Mouse (Mus musculus) right cerebral cortex, postnatal 14 days (tissue): Measurements from ENCODE around the gene Fcnb.
A peak's percentile ranks its signal among the peaks of the same experiment; 100 is the strongest.

Experiments
- DNase-seq: peaks from one replicate; pipeline ENCODE4 v3.0.0; 2022

The Fcnb gene

DNA sequence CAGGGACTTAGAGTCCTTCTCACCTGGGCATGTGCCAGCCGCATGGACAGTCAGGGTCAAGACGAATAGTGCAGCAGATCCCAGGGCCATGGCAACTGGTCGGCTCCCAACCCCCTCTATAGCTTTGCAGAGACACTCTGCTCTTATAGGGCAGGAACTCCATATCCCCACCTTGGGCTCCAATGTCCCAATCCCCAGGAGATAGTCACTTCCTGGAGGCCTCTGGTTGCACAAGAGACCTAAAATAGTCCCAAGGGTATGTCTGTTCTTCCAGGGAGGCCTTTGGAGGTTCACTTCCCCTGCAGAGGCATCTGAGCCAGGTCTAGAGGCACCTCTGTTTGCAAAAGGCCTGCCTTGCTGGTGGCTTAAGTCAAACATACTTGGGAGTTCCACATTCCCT lies at the start of gene Fcnb:
Gene Fcnb, minus strand, starts transcription at position 118 of the 400 bp plus-strand sequence.
- no peak for DNase-seq

DNA sequence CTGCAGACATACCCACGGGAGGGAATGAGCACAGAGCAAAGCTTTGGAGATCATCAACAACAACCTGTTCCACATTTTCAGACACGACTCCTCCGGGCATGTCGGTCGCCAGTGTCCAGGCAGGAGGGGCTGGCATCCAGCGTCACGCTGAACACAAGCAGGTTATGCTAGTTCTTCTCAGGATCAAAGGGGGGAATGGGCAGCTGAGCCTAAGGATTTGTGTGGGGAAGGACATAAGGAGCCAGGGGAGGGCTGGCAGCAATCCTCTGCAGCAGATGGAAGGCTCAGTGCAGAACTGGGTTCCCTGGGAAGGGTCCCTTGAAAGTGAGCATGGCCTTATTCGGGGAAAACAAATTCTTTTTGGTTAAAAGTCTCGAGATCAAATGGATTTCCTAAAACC lies 49.1 kb upstream of the Fcnb start:
- no peak for DNase-seq

DNA sequence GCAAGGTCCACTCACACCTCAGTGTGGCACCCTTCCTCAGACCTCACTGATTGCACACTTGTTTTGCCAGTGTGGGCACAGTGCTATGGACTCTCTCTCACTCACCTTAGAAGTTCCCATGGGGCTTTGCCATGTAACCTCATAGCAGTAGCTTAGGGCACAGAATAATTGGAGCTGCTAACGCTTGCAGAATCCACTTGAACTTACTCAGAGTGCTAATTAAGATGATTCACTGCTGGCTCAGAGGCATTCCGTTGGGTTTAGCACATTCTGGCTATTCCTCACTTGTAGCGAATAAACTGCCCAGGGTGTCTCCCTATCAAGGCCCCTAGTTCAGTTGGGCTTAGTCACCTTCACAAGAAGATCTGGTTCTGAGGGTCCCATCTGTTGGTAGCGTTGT lies 47.4 kb upstream of the Fcnb start:
- no peak for DNase-seq

DNA sequence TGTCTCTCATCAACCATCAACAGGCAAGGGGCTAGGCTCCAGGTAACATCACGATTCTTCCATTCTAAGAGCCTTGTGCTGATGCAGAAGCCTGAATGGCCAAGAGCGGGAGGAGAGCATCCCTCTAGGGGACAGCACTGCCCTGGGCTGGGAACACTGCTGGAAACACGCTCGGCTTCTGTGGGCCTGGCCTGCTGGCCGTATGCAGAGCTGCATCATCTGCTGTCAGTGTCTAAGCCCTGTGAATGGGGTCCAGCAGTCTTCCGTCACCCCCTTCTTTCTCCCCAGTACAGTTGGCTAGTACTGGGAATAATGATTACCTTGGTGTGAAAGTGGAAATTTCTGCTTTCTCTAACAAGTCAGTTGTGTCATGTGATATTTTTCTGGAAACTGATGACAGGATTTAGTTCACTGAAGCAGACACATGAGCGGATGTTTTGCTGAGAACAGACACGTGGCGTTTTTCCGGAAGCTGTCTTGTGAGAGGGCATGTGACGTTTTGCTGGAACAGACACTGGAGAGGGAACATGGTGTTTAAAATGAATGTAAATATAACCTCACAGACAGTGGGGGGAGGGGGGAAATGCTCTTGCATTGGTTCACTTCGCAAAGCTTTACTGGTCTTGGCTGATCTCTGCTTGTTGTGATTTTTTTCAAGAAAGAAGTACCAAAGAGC lies 42.2 kb upstream of the Fcnb start:
- no peak for DNase-seq

DNA sequence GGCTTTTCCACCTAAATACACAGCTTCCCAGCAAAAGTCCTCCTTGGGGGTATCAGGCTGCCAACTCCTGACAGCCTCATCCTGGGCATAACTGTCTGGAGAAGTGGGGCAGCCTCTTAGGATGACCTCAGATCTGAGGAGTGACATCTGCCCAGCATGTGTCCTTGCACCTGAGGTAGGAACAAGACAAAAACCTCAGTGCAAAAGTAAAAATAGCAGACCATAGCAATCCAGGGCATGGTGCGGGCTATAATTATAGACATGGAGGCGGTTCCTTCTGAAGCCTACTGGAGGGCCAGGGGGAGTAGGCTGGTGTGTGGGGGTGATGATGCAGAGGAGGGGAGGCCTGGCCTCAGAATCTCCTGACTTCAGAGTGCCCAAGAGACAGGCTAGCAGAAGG lies 39.2 kb upstream of the Fcnb start:
- no peak for DNase-seq

DNA sequence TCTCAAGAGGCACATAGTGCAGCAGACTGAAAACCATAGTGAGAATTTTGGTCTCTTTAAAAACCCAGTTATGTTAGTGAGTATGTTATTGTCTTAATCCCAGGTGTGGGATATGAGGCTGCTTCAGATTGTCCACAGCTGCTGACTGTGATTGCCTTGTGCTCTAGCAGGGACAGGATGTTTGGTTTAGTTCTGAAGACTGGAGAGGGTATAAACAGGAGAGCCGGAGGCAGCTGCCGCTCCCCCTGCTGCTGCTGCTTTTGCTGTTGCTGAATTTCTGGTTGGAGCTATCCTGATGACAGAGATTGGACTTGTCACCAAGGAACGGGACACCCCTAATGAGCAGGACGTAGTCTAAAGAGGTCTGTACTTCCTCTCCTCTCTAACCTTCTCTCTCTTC lies 36.6 kb upstream of the Fcnb start:
- no peak for DNase-seq

DNA sequence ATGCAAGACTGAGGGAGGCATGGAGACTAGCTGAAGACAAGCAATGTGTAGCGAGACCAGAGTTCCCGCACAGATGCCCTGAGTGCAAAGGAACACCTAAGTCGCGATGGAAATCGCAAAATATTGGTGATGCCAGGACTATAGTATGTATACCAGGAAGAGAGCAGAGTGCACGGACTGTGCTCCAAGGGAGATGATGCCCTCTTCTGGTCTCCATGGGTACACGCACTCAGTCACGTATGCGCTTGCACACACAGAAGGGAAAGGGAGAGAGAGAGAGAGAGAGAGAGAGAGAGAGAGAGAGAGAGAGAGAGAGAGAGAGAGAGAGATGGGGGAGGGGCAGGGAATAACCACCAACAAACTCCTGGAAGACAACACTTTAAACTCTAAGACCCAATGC lies 35.7 kb upstream of the Fcnb start:
- no peak for DNase-seq

DNA sequence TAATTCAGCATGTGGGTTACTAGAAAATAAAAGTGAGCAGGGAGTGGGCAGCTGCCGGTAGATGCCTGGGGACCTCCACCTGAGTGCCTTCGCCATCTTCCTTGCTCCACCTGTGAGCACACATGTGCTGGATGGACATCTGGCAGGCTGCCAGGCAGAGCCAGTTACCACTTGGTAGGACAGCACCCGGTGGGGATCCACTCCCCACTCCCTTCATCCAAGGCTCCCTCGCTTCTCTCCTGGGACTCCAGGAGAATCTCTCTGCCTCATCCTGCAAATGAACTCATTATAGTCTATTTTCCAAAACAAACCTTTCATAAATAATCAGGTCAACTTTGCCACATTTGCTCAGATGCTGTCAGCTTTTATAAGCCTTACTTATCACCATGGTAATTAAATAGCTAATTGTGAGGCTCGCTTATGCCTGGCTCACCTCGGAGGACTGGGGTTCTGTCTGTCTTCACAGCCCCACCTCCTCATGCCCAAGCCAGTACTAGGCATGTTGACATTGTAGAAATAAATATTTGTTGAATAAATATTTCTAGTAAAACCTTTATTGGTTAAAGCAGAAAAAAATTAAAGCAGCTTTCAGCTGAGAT lies 33.9 kb upstream of the Fcnb start:
- DNase-seq, result peak; percentile 29

DNA sequence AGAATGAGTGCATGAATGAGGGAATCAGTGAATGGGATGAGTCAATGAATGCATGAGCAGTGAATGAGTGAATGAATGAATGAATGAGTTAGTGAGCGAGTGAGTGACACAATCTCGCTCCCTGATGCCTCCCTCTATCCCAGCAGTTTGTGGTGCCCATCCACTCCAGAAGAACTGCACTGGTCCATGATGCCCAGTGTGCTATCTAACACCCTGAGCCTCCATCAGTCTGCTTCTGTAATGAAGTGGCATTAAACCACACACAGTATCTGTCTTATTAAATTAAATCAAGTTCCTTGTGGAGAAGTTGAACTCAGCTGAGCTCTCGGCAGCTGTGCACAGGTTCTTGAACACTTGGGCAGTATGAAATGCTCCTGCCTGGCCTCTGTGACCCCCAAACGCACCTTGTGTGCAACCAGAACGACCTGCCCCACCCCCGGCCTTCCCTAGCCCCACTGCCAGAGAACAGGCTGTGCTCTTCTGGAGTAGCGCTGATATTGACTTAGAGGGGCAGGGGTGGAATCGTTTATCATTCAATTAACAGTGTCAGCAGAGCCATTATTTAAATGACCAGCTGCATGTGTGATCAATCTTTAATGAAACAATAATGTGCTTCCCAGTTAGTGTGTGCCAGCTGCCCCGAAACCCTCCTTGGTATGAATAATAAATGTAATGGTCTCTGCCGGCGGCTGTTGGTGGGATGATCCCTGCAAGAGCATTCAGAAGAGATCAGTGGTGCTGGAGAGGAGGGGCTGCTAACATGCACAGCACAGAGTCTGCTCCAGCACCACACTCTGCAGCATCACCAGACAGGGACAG lies 33.0 kb upstream of the Fcnb start:
- no peak for DNase-seq

DNA sequence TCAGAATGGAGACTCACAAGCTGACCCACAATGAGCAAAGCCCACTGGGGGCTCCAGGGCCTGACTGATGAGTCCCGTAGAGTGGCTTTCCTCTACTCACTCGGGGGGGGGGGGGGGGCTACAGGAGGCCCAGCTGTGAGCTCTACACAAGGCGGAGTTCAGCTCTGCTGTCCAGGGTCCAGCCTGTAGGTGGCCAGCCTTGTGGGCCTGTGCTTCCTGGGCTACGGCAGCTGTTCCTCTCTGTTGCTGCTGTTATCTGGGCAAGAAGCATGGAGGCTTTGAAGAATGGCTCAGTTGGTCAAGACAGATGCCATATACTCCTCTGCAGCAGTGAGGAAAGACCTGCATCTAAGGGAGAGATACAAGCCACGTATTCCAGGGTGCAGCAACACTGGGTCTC lies 24.1 kb upstream of the Fcnb start:
- no peak for DNase-seq

DNA sequence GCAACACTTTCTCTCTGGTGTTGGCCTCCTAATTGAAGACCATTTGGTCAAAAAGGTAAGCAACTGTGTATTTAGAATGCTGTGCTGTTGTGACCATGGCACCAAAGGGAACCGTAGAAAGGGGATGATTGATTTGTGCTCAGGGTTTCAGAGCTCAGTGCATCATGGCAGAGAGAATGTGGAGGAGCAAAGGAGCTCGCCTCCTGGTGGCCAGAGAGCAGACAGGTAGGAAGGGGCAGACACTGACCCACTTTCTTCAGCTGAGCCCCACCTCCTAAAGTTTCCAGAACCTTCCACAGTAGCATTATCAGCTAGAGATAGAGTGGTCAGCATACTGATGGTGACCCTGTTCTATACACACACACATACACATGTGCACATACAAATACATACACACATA lies 21.3 kb upstream of the Fcnb start:
- no peak for DNase-seq

DNA sequence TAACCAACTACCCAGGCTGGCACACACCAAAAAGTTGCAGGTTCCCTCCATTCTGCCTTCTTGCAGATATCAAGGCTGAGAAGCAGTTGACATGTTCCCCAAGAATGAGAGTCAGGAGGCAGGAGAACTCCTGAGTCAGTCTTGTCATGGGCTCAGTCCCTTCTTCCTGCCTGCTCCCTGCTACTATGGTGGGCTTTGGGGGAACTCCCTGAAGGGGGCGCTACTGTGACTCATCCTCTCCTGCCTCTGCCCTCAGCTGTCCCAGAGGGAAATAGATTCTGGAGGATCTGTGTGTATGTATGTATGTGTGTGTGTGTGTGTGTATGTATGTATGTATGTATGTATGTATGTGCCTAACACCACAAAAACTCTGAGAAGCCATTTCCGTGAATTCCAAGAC lies 19.0 kb upstream of the Fcnb start:
- no peak for DNase-seq

DNA sequence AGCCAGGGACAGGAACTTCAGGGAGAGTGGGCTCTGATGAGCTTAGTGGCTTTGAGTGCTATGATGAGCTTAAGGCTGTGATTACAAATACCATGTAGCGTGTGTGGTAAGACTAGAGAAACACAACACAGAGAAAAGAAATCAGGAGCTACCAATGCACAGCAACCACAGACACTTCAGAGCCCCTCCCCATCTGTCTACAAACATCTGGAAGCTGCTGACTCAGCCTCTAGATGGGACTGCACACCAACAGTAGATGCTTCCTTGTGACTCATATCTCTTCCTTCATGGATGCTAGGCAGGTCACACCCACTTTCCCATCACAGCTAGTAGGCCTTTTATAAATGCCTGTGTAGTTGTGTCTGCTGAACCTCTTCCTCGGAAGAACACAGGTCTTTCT lies 17.2 kb upstream of the Fcnb start:
- DNase-seq, result no peak

DNA sequence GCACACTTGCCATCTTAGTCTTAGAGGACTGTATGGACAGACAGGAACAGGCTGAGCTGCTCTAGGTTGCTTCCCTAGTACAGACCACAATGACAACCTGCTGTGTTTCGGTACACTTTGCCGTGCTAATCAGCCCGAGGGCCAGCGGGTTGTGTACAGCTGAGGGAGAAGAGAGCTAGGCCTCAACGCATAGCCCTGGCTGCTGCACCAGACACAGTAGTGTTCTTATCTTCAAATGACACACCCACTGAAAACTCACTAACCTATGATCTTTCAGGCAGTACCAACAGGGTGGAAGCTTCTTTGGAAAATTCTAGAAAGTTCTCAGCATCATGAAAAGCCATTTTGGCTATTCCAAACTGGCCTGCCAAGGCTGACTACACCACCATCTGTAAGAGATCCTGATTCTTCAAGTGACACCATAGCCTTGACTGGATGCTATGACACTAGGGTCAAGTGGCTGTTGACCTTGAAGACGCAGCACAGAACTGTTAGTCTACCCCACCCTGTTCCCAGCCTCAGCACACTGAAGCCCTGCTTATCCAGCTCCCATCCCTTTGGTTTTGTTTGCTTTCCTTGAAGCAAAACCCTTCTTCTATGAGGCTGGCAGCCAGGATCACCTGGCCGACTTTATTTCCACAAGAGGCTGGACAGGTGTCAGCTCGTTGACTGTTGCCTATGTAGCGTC lies 16.3 kb upstream of the Fcnb start:
- DNase-seq, result no peak

DNA sequence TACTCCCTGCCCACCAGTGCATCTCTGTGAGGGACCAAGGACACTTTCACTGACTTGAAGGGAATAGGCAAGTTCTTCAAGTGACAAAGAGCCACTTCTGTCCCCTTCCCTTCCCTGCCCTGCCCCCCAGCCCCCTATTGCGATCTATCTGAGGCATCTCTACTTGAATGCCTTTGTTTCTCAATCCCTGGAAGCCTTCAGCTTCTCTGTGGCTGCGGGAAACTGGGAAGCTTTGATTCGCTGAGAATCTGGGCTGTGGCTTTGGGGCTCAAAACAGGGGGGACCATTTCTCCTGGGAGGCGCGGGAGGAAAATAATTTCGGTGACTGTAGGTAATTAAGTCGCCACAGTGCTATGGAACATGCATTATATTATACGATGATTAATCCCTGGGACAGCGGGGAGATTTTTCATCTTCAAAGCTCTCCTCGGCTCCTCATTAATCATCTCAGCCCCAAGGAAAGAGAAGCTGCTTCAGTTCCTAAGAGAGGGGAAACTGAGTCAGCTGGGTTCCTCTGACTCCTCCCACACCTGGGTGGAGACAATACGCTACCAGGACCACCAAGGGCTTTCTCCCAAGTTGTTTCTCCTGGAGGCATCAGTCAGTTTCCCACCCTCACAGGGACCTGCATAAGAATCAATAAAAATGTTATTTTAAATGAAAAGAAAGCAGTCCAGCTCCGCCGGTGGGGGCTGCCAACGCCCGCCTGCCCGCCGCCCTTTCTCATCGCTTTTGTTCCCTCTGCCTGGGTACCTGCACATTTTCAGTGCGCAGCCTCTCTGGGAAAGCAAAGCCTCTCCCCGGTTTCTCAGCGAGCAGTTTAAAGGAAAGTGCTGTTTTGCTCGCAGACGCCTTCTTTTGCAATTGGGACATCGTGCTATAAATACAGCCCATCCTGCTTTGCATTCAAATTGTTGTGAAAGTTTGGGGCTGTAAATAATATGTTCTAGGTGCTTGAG lies 14.1 kb upstream of the Fcnb start:
- DNase-seq, result peak; percentile 40

DNA sequence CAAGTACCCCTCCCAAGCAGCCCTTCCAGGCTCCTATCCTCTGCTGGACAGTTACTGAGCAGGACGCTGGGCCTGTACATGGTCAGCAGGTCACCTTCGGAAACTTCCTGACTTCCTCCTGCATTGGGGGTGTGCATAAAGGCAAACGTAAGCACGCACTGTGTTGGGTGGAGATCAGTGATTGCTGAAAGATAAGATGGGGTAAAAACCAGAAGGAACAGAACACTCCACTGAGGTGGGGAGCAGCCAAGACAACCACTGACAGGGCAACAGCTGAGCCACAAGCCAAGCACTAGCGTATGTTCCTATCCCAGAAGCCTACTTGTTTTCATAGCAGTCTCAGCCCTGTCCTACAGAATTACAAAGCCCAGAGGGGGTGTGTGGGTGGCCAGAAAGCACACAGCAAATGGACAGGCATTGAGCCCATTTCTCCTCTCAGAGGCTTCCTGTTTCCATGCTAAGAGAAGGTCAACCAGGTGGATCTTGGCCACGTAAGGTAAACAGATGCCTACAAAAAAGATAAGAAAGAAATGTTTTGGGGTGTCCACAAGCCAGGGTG lies 12.1 kb upstream of the Fcnb start:
- DNase-seq, result no peak

DNA sequence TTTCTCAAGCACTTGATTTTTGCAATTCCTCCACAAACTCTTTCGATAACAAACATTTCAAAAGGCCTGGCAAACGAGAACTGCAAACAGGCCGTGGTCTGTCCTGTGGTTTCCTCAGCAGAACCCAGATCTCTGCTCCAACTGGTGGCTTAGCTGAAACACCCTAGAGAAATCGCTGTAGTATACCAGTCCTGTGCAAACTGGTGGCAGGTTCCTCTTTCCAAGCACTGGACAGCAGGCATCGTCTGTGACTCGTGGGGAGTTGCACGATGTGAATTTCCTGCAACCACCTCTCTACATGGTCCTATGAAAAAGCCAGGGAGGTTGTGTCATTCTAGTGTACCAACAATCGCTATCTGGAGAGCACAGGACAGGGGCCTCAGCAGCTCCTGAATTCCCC lies 7.4 kb upstream of the Fcnb start:
- DNase-seq, result no peak

DNA sequence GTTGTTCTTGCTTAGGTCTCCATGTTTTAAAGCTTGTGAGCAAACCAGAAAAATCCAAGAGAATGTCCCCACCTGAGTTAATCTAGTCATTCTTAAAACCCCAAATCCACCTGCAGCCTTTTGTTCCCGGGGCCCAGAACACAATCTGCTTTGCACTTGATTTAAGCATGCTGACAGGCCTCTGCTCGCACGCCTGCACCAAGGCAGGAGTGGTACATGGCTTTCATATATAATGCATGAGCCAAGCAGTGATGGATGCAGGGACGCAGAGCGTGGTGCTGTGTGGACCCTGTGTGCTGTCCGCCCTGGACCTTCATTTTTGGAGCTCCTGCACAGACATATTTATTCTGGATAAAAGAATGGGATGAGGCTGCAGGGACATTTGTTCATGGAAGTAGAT lies 6.4 kb upstream of the Fcnb start:
- DNase-seq, result no peak

DNA sequence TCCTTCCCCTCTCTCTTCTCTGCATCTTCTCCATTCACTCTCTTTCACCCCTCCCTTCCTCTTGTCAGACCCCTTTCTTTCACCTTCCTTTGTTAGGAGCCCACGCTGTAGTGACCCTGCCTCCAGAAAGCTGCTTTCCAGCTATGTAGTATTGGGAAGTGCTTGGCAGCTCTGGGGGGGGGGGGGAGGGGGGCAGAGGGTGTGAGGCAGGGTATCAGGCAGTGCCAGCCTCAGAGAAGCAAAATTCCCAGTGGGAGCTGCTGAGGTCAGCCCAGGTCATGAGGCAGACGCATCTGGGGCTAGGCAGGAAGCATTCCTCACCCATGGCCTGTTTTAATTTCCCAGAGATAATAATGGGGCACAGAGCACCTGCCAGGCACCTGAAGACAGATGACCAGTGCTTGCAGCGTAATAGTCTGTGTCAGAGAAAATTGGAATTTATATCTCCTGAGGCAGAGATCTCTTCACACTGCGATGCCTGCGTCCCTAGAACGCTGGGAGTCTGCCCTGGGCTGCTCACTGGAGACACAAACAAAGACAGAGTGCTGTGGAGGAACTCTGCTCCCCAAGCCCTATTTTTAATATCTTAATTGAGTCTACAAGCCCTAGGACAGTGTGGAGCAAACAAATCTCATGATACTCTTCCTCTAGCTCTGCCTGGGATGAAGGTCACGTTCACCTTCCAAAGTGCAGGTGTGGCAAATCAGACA lies 5.8 kb upstream of the Fcnb start:
- no peak for DNase-seq

DNA sequence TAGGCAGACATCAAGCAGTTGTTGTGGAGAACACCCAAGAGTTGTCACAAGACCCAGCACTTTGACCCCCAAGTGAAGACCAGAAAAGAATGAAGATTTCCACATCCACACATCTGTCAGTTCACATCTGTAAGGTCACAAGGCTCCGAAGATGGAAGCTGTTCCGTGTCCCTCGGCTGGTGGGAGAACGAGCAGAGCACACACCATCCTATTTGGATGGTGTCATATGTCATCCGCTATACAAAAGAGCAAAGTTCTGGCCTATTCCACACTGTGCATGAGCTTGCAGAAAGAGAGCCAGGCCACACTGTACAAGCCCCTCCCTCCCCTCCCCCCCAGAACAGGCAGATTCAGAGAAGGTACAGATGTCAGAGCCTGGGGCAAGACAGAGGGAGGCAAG lies 4.4 kb upstream of the Fcnb start:
- DNase-seq, result no peak

DNA sequence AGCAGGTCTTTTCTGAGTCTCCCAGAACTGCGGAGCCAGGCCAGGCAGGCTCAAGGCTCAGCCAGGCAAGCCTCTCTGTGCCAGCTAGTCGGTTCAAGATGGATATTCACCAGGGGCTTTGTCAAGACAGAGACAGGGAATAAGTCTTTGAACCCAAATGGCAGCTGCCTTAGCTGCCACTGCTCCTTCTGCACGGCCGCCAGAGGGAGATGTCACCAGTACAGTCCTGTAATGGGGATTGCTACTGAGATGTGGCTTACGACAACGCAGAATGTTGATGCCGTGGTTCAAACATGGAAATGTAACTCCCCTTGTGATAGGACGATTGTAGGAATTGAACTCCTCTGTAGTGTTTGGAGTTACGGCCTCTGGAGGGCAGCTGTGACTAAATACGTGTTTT lies 1.4 kb upstream of the Fcnb start:
- DNase-seq, result no peak
